Mouse (Mus musculus) gastrocnemius, adult 2 months (tissue): ENCODE results near the gene Dpp7. TPM values are rescaled to one million over a fixed set of nuclear protein-coding genes. Genes with fewer than 3 reads are reported as not detected.

Source experiments
- DNase-seq: peaks from one replicate; pipeline ENCODE4 v3.0.0; 2022
- H3K27ac ChIP-seq: fragments of 200-600 bp; 2 replicates; pipeline ENCODE4 v1.8.1; 2022; ENCODE audit warnings: mild to moderate bottlenecking
- H3K4me3 ChIP-seq: fragments of 200-600 bp; 2 replicates; pipeline ENCODE4 v1.8.1; 2022; ENCODE audit warnings: mild to moderate bottlenecking, moderate library complexity
- CTCF ChIP-seq: fragments of 200-600 bp; IDR thresholded peaks from 2 replicates; pipeline ENCODE4 v1.8.1; 2022; ENCODE audit warnings: antibody characterized with exemption, mild to moderate bottlenecking, moderate library complexity
- intact Hi-C: fragments of 180-260 bp; cut with DNase I; formaldehyde crosslinking; loops from one replicate; pipeline ENCODE4 v1.15.1; 2025
- total RNA-seq, 2 experiments: library from RNA; stranded (reverse); gene quantifications; 2 replicates each; pipeline ENCODE4 v1.2.3; 2021

The Dpp7 gene
- total RNA-seq, 2 experiments from 2014 or later: 14.0 to 16.5 TPM

GRCm38 (mm10) chr2:25394281-25395221, 38.4 kb upstream of the Dpp7 start:
- Histone ChIP-seq H3K27ac (peak overlapping the region; percentile 79), H3K4me3 (no peak overlapping the region)
- DNase-seq: peak; percentile 77
- TF ChIP-seq CTCF: no peak
- intact Hi-C loops: no loop called here

DNA sequence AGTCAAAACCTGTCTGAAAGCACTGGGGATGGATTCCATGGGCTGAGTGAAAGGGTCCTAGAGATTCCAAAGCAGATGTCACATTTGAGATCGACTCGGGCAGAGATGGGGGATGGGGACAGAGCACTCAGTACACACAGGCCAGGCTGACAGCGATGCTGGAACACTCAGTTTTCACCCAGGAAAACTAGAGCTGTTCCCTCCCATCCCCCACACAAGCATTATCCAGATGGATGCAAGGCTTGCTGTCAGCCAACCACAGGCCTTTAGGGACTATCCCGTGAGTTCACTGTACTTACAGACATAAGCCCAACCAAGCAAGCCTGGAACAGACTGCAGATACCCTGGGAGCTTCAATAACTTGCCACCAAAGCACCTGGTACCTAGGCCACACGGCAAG, 35.1 kb upstream of the Dpp7 start:
- no peak for DNase-seq
- no peak overlapping the region for H3K27ac ChIP-seq
- no peak for TF ChIP-seq CTCF
- intact Hi-C loops: no loop called here
- H3K4me3 ChIP-seq: no peak overlapping the region

DNA sequence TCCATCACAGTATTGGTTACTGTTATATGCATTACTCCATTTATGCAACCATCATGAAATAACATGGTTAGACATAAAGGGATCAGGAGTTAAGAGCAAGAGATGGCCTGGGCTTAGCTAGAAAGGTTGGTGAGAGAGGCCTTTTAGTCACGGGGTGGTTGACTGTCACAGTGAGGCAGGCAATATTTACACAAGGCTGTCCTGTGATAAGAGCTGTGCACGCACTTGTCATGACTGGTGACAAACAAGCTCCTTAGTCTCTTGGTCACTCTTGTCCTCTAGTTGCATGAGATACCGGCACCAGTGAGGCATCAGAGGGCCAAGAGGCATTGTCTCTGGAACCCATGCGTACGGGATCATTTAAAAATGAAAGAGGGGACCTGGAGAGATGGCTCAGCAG, 28.3 kb upstream of the Dpp7 start:
- no peak overlapping the region for H3K27ac ChIP-seq
- DNase-seq: no peak
- intact Hi-C loops: no loop called here
- no peak overlapping the region for H3K4me3 ChIP-seq
- no peak for TF ChIP-seq CTCF

- peak; percentile 69 for DNase-seq
- Histone ChIP-seq H3K27ac (no peak overlapping the region), H3K4me3 (no peak overlapping the region)
- intact Hi-C loops: loop anchor here (2.0 kb wide), 2 partner anchors 24 to 50 kb away; no protein-coding TSS in a partner anchor
- TF ChIP-seq CTCF: peak; percentile 81
Measured at GRCm38 (mm10) chr2:25376589-25376988, 20.4 kb upstream of the Dpp7 start.

DNA sequence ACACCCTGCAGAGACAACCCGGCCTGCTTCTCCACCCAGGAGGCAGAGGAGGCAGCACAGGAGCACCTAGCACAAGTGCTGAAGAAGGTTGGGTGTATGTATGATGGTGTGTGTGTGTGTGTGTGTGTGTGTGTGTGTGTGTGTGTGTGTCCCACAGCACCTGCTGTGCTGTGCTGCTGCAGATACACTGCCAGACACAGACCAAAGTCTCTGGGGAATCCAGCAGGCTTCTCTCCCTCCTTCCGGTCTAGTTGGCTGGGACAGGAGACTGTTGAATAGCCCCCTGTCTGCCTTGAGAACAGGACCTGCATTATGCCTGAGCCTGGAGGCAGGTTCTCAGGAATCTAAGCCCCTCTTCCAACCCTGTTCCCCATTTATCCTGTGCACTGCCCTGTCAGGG, 17.3 kb upstream of the Dpp7 start:
- intact Hi-C loops: no loop called here

GRCm38 (mm10) chr2:25372644-25373391, 16.7 kb upstream of the Dpp7 start:
- DNase-seq: no peak
- intact Hi-C loops: no loop called here
- peak overlapping the region; percentile 77 for H3K4me3 ChIP-seq
- no peak for TF ChIP-seq CTCF
- no peak overlapping the region for H3K27ac ChIP-seq

More for the DNA sequence above, 17.3 kb upstream of the Dpp7 start:
- no peak for TF ChIP-seq CTCF
- Histone ChIP-seq H3K27ac (no peak overlapping the region), H3K4me3 (no peak overlapping the region)
- DNase-seq: no peak

GRCm38 (mm10) chr2:25371764-25372643, 15.8 kb upstream of the Dpp7 start, which contains the start of gene Sapcd2:
TSS of gene Sapcd2 (plus strand) at chr2:25372321.
- H3K27ac ChIP-seq: peak within 1 kb of the TSS; percentile 43

GRCm38 (mm10) chr2:25369996-25370395, 13.8 kb upstream of the Dpp7 start:
- Histone ChIP-seq H3K27ac (no peak overlapping the region), H3K4me3 (no peak overlapping the region)
- no peak for DNase-seq
- no peak for TF ChIP-seq CTCF
- intact Hi-C loops: no loop called here

More at GRCm38 (mm10) chr2:25371764-25372643, 15.8 kb upstream of the Dpp7 start, which contains the start of gene Sapcd2:
- DNase-seq: peak; percentile 90
- TF ChIP-seq CTCF: no peak
- H3K4me3 ChIP-seq: peak within 1 kb of the TSS; percentile 77
- intact Hi-C loops: no loop called here

DNA sequence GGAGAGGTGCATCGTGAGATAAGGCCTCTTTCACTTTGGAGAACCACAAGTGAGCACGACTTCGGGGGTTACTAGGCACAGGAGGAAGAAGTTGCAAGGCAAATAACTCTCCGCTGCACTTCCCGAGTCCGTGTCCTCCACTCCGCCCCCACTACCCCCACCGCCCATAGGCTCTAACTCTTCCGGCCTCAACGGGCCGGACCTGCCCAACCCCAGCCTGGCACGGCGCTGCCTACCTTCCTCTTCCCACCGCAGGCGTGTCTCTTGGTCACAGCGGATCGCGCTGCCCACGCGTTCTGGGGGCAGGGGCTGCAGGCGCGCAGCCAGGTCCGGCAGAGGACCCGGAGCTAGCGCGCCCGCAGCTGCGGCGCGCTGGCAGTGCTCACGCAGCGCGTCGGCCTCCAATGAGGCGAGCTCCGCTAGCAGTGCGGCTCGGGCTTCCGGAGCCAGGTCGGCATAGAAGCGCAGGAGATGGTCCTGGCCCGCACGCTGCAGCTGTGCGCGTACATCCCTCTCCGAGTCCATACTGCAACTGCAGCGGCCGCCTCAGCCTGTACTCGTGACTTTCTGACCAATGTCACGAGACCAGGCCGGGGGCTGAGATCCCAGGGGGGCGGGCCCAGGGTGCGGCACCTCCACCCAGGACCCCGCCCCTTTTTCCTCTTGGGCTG, 9.1 kb upstream of the Dpp7 start, which contains the start of gene Uap1l1:
Uap1l1 (minus strand) TSS at position 592 of the 671 bp plus-strand sequence.
- TF ChIP-seq CTCF: no peak
- peak; percentile 90 for DNase-seq
- intact Hi-C loops: no loop called here
- peak within 1 kb of the TSS; percentile 90 for H3K4me3 ChIP-seq
- peak within 1 kb of the TSS; percentile 67 for H3K27ac ChIP-seq

DNA sequence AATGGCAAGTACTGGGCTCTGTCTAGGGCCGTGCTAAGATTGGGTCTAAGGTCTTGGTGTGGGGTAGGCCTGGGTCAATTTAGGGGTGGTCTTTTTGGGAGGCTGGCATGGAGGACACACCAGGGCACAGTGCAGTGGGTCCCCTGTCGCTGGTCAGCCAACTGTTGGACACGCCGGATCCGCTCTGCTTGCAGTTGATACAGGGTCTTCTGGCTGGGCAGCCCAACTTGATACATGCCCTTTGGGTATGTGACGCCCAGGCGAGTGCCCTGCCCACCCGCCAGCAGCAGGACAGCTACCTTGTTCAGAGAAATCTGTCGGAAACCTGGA, 8.6 kb upstream of the Dpp7 start:
- Histone ChIP-seq H3K4me3 (peak overlapping the region; percentile 90), H3K27ac (peak overlapping the region; percentile 67)
- intact Hi-C loops: no loop called here
- no peak for TF ChIP-seq CTCF
- no peak for DNase-seq

DNA sequence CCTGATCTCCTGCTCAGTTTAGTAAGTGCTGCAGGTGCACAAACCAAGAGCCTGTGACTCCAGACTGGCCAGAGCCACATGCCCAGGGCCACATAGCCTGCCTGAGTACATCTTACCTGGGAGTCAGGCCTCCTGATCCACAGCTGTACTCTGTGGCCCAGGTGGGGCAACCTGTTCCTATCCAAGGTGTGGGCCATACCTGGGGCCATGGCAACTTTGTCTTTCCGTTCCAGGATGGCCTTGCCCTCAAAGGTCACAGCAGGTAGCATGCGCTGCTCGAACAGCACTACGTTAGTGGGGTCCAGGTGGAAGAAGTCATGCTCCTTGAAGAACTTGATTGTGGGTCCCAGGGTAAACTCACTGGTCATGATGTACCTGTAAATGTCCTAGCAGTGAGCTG, 8.2 kb upstream of the Dpp7 start:
- Histone ChIP-seq H3K27ac (no peak overlapping the region), H3K4me3 (peak overlapping the region; percentile 90)
- intact Hi-C loops: no loop called here
- DNase-seq: no peak
- no peak for TF ChIP-seq CTCF
